Mouse (Mus musculus): ENCODE results near the gene Apobec1.

The Apobec1 gene

GRCm38 (mm10) chr6:122591027-122591758 lies 11.1 kb downstream of the Apobec1 start:
- no peak for TF ChIP-seq GATA4 (IDR thresholded peaks at IDR 0.05; ENCODE audit: insufficient replicate concordance, low read length)

- TF ChIP-seq GATA4 (IDR thresholded peaks at IDR 0.05; ENCODE audit: insufficient replicate concordance, low read length) = no peak
Observed at GRCm38 (mm10) chr6:122579086-122579485, 23.2 kb downstream of the Apobec1 start.

GRCm38 (mm10) chr6:122577030-122577429 lies 25.2 kb downstream of the Apobec1 start:
- TF ChIP-seq GATA4 (IDR thresholded peaks at IDR 0.05; ENCODE audit: insufficient replicate concordance, low read length) = no peak

- no peak for TF ChIP-seq GATA4 (IDR thresholded peaks at IDR 0.05; ENCODE audit: insufficient replicate concordance, low read length)
Observed at GRCm38 (mm10) chr6:122571617-122571959, 30.7 kb downstream of the Apobec1 start.

- no peak for TF ChIP-seq GATA4 (IDR thresholded peaks at IDR 0.05; ENCODE audit: insufficient replicate concordance, low read length)
Observed at GRCm38 (mm10) chr6:122570695-122571616, 31.3 kb downstream of the Apobec1 start.

- no peak for TF ChIP-seq GATA4 (IDR thresholded peaks at IDR 0.05; ENCODE audit: insufficient replicate concordance, low read length)
Observed at GRCm38 (mm10) chr6:122569762-122570161, 32.5 kb downstream of the Apobec1 start.

GRCm38 (mm10) chr6:122569113-122569512 lies 33.1 kb downstream of the Apobec1 start:
- TF ChIP-seq GATA4 (IDR thresholded peaks at IDR 0.05; ENCODE audit: insufficient replicate concordance, low read length) = no peak

- no peak for TF ChIP-seq GATA4 (IDR thresholded peaks at IDR 0.05; ENCODE audit: insufficient replicate concordance, low read length)
Observed at GRCm38 (mm10) chr6:122565070-122565784, 37.0 kb downstream of the Apobec1 start.

GRCm38 (mm10) chr6:122562463-122562862 lies 39.8 kb downstream of the Apobec1 start:
- TF ChIP-seq GATA4 (IDR thresholded peaks at IDR 0.05; ENCODE audit: insufficient replicate concordance, low read length) = no peak

GRCm38 (mm10) chr6:122561005-122561404 lies 41.2 kb downstream of the Apobec1 start:
- no peak for TF ChIP-seq GATA4 (IDR thresholded peaks at IDR 0.05; ENCODE audit: insufficient replicate concordance, low read length)

GRCm38 (mm10) chr6:122560427-122560826 lies 41.8 kb downstream of the Apobec1 start:
- no peak for TF ChIP-seq GATA4 (IDR thresholded peaks at IDR 0.05; ENCODE audit: insufficient replicate concordance, low read length)

GRCm38 (mm10) chr6:122556959-122557561 lies 45.2 kb downstream of the Apobec1 start:
- TF ChIP-seq GATA4 (IDR thresholded peaks at IDR 0.05; ENCODE audit: insufficient replicate concordance, low read length) = no peak

- no peak for TF ChIP-seq GATA4 (IDR thresholded peaks at IDR 0.05; ENCODE audit: insufficient replicate concordance, low read length)
Observed at GRCm38 (mm10) chr6:122555266-122555665, 47.0 kb downstream of the Apobec1 start.

GRCm38 (mm10) chr6:122554102-122554501 lies 48.1 kb downstream of the Apobec1 start:
- TF ChIP-seq GATA4 (IDR thresholded peaks at IDR 0.05; ENCODE audit: insufficient replicate concordance, low read length) = no peak

- TF ChIP-seq GATA4 (IDR thresholded peaks at IDR 0.05; ENCODE audit: insufficient replicate concordance, low read length) = no peak
Observed at GRCm38 (mm10) chr6:122553606-122554005, 48.6 kb downstream of the Apobec1 start, which contains the start of gene Aicda. Gene Aicda (plus strand): TSS chr6:122553801.

All from liver, adult (tissue).